Mouse (Mus musculus) testis, adult 2 months (tissue): Measurements from ENCODE around the gene Hspa4l.

Source experiments
- CTCF ChIP-seq: fragments of 200-500 bp; IDR thresholded peaks from 2 replicates; pipeline ENCODE4 v1.5.1; 2012; ENCODE audit warnings: low read depth, mild to moderate bottlenecking, inconsistent platforms, low read length, moderate library complexity; ENCODE audit not compliant: control insufficient read depth, insufficient read depth, insufficient replicate concordance
- POLR2A ChIP-seq: fragments of 200-500 bp; IDR thresholded peaks from 2 replicates; pipeline ENCODE4 v1.6.1; 2012; ENCODE audit warnings: low read depth, mild to moderate bottlenecking, inconsistent platforms, low read length, moderate library complexity; ENCODE audit not compliant: control insufficient read depth

- TF ChIP-seq CTCF (no peak), POLR2A (no peak)
Observed at GRCm38 (mm10) chr3:40698834-40699233, 45.5 kb upstream of the Hspa4l start.
